Mouse (Mus musculus) ES-Bruce4 (cell line): ENCODE results near the gene Rai14.

Source experiments
- CTCF ChIP-seq: IDR thresholded peaks from one replicate; pipeline ENCODE4 v1.8.1; 2011; ENCODE audit warnings: low read depth, low read length
- POLR2A ChIP-seq: IDR thresholded peaks from one replicate; pipeline ENCODE4 v1.8.1; 2011; ENCODE audit warnings: low read length; ENCODE audit not compliant: insufficient read depth

- TF ChIP-seq CTCF (no peak), POLR2A (no peak)
Measured at GRCm38 (mm10) chr15:10535969-10536368, 178.5 kb downstream of the Rai14 start.
